Mouse (Mus musculus) left cerebral cortex, postnatal 4 days (tissue): Measurements from ENCODE around the gene Hhat. TPM values are rescaled to one million over a fixed set of nuclear protein-coding genes. Genes with fewer than 3 reads are reported as not detected.
A peak's percentile ranks its signal among the peaks of the same experiment; 100 is the strongest.

ENCODE experiments used
- DNase-seq: peaks from one replicate; pipeline ENCODE4 v3.0.0-alpha.2; 2022
- intact Hi-C: fragments of 180-260 bp; cut with DNase I; formaldehyde crosslinking; loops from one replicate; pipeline ENCODE4 v1.15.1; 2025
- total RNA-seq, 2 experiments: library from RNA; stranded (reverse); gene quantifications; 2 replicates each; pipeline ENCODE4 v1.2.3; 2021

Hhat gene
- total RNA-seq = 1 to 10 TPM; 3.1 to 3.5 TPM

- intact Hi-C loops = no loop called here
- DNase-seq = peak; percentile 58
Observed at GRCm38 (mm10) chr1:192770495-192771331, at the start of gene Hhat. Hhat (minus strand) TSS chr1:192771223.

- no peak for DNase-seq
- intact Hi-C loops = no loop called here
Observed at GRCm38 (mm10) chr1:192818334-192818733, 47.3 kb upstream of the Hhat start.

GRCm38 (mm10) chr1:192815789-192816188 is 44.8 kb upstream of the Hhat start:
- DNase-seq = no peak
- intact Hi-C loops = no loop called here

GRCm38 (mm10) chr1:192814700-192815099 is 43.7 kb upstream of the Hhat start:
- no peak for DNase-seq
- intact Hi-C loops = no loop called here

- intact Hi-C loops = no loop called here
- DNase-seq = no peak
Observed at GRCm38 (mm10) chr1:192812758-192813157, 41.7 kb upstream of the Hhat start.

GRCm38 (mm10) chr1:192812290-192812689 is 41.3 kb upstream of the Hhat start:
- DNase-seq = no peak
- intact Hi-C loops = no loop called here

- intact Hi-C loops = no loop called here
- no peak for DNase-seq
Observed at GRCm38 (mm10) chr1:192806168-192807157, 35.4 kb upstream of the Hhat start.

- intact Hi-C loops = no loop called here
- DNase-seq = no peak
Observed at GRCm38 (mm10) chr1:192800338-192800737, 29.3 kb upstream of the Hhat start.

GRCm38 (mm10) chr1:192799165-192799991 is 28.4 kb upstream of the Hhat start:
- intact Hi-C loops = no loop called here

GRCm38 (mm10) chr1:192798212-192799164 is 27.5 kb upstream of the Hhat start:
- intact Hi-C loops = no loop called here
- DNase-seq = no peak

More at GRCm38 (mm10) chr1:192799165-192799991, 28.4 kb upstream of the Hhat start:
- no peak for DNase-seq

GRCm38 (mm10) chr1:192797011-192797274 is 25.9 kb upstream of the Hhat start:
- DNase-seq = no peak
- intact Hi-C loops = no loop called here

GRCm38 (mm10) chr1:192796201-192797010 is 25.4 kb upstream of the Hhat start:
- intact Hi-C loops = no loop called here
- no peak for DNase-seq

- intact Hi-C loops = no loop called here
- no peak for DNase-seq
Observed at GRCm38 (mm10) chr1:192794957-192795745, 24.1 kb upstream of the Hhat start.

- no peak for DNase-seq
- intact Hi-C loops = no loop called here
Observed at GRCm38 (mm10) chr1:192791897-192792361, 20.9 kb upstream of the Hhat start.

GRCm38 (mm10) chr1:192790442-192790841 is 19.4 kb upstream of the Hhat start:
- DNase-seq = peak; percentile 42
- intact Hi-C loops = no loop called here

- DNase-seq = no peak
- intact Hi-C loops = loop anchor here (10.0 kb wide), 2 partner anchors 125 to 335 kb away; no protein-coding TSS in a partner anchor
Observed at GRCm38 (mm10) chr1:192789828-192790227, 18.8 kb upstream of the Hhat start.

GRCm38 (mm10) chr1:192789111-192789522 is 18.1 kb upstream of the Hhat start:
- intact Hi-C loops = loop anchor here (10.0 kb wide), 2 partner anchors 126 to 336 kb away; no protein-coding TSS in a partner anchor
- peak; percentile 78 for DNase-seq

GRCm38 (mm10) chr1:192786194-192786593 is 15.2 kb upstream of the Hhat start:
- intact Hi-C loops = loop anchor here (10.0 kb wide), 2 partner anchors 129 to 339 kb away; no protein-coding TSS in a partner anchor

More at GRCm38 (mm10) chr1:192786194-192786593, 15.2 kb upstream of the Hhat start:
- no peak for DNase-seq
